Mouse (Mus musculus) liver, embryonic 14.5 days (tissue): Measurements from ENCODE around the gene Sugp1.

Experiments
- CTCF ChIP-seq: IDR thresholded peaks from 2 replicates; pipeline ENCODE4 v1.5.1; 2016; ENCODE audit warnings: antibody characterized with exemption, low read depth, control low read depth
- EP300 ChIP-seq: IDR thresholded peaks from 2 replicates; pipeline ENCODE4 v1.6.1; 2016; ENCODE audit warnings: antibody characterized with exemption, low read depth

- TF ChIP-seq CTCF (no peak), EP300 (no peak)
These were observed 76.4 kb downstream of the Sugp1 start for GRCm38 (mm10) chr8:70118726-70119700.
